Mouse (Mus musculus): ENCODE data around the gene Lingo2.

GRCm38 (mm10) chr4:35806881-35807464, 1144.6 kb downstream of the Lingo2 start:
- TF ChIP-seq CTCF (IDR thresholded peaks at IDR 0.05; ENCODE audit: low read depth, low read length) (no peak), POLR2A (IDR thresholded peaks at IDR 0.05; ENCODE audit: borderline replicate concordance, low read depth, low read length) (no peak)
